Mouse (Mus musculus): ENCODE results near the gene Kras.
A peak's percentile ranks its signal among the peaks of the same experiment; 100 is the strongest.

Kras gene

DNA sequence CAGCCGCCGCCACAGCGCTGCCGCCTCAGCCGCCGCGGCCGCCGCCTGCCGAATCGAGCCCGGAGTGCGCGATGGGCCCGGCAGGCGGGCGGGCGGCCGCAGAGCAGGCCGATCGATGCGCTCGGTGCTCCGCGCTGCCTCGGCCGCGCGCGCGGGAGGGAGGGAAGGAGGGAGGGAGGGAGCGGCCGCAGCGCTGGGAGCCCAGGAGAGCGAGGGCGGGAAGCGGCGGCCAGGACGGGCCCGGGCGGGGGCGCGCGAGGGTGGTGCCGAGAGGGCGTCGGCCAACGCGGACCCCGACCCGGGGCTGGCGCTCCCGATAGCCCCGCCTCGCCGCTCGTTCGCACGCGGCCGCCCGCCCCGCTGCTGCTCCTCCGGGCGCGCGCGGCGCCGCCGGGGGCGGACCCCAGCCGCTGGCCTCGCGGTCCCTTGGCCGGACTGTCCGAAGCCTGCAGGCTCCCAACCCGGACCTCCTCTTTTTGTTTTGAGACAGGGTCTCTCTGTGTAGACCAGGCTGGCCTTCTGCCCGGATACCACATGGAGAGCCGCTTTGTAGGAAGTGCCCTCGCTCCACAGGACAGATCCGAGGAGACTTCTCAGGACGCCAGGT lies at the start of gene Kras:
Gene Kras, minus strand, starts transcription at position 55 of the 607 bp plus-strand sequence.
- peak; percentile 96 for DNase-seq (ENCODE audit: low read depth, low spot score)

- DNase-seq (ENCODE audit: low read depth, low spot score) = no peak
Measured at GRCm38 (mm10) chr6:145297626-145298025, 47.6 kb upstream of the Kras start.

GRCm38 (mm10) chr6:145296979-145297378 lies 46.9 kb upstream of the Kras start:
- no peak for DNase-seq (ENCODE audit: low read depth, low spot score)

GRCm38 (mm10) chr6:145295171-145295570 lies 45.1 kb upstream of the Kras start:
- DNase-seq (ENCODE audit: low read depth, low spot score) = no peak

- DNase-seq (ENCODE audit: low read depth, low spot score) = no peak
Measured at GRCm38 (mm10) chr6:145293156-145293555, 43.1 kb upstream of the Kras start.

DNA sequence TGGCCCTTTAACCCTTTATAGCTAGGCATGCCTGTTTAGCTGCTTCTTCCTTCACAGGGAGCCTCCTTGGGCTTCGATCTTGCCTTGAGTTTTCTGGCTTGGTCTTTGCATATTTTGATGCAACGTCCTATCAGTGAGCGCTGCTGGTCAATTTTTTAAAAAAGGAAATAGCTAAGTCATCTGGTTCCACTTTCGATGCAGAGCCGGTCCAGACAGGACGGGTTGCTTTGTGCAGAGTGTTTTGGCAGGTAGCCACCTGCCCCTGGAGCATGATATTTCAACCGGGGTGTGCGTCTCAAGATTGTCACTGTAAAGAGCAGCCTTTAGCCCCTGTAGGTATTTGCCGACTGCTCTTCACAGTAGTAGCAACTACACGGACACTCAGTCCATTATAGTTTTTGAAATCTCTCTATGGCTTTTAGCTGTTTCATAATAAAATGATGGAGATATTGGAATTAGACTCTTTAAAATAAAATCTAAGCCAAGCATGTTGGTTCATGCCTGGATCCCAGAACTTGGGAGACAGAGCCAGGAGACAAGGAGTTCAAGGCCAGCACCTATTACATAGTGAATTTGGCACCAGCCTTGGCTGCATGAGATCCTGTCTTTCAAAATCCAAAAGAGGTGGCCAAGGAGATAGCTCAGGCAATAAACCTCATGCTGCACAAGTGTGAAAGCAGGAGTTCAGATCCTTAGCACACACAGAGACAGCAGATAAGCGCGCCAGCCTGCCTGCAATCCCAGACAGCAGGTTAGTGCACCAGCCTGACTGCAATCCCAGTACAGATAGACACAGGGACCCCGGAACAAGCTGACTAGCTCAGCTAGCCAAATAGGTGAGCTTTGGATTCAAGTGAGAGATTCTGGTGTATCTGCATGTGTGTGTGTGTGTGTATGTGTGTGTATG lies 41.6 kb upstream of the Kras start:
- no peak for DNase-seq (ENCODE audit: low read depth, low spot score)

DNA sequence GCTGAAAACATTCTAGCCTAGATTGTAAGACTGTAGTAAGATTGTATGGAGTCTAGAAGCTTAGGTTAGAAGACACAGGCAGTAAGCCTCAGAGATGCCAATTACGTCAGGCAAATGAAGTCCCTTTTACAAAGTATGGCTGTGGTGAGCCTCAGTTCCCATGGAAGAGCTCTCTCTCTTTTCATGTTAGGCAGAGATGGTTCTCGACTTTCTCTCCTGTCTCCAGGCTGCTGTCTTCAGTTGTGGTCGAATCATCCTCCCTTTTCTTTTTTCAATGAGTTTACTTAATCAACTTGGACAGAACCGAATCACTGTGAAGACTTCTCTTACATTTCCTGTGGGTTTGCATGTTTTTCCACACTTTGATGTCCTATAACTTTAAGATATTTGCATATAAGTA lies 35.6 kb upstream of the Kras start:
- DNase-seq (ENCODE audit: low read depth, low spot score) = no peak

DNA sequence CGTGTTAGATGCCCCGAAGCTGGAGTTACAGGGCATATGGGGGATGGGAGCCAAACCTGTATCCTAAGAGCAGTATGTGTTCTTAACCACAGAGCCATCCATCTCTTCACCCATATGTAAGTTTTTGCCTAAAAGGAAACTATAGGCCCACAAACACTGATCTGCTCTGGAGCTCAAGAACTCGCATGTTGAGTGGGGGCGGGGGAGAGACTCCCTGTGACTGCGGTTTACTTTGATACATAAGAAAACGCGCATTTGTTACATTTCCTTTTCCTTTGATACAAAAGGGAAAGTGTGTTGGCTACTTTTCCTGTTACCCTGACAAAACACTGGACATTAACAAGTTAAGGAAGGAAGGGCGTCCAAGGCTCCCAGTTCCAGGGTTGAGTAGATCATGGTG lies 34.2 kb upstream of the Kras start:
- no peak for DNase-seq (ENCODE audit: low read depth, low spot score)

- no peak for DNase-seq (ENCODE audit: low read depth, low spot score)
Measured at GRCm38 (mm10) chr6:145277138-145277763, 27.2 kb upstream of the Kras start.

GRCm38 (mm10) chr6:145276265-145276780 lies 26.3 kb upstream of the Kras start:
- DNase-seq (ENCODE audit: low read depth, low spot score) = peak; percentile 75

DNA sequence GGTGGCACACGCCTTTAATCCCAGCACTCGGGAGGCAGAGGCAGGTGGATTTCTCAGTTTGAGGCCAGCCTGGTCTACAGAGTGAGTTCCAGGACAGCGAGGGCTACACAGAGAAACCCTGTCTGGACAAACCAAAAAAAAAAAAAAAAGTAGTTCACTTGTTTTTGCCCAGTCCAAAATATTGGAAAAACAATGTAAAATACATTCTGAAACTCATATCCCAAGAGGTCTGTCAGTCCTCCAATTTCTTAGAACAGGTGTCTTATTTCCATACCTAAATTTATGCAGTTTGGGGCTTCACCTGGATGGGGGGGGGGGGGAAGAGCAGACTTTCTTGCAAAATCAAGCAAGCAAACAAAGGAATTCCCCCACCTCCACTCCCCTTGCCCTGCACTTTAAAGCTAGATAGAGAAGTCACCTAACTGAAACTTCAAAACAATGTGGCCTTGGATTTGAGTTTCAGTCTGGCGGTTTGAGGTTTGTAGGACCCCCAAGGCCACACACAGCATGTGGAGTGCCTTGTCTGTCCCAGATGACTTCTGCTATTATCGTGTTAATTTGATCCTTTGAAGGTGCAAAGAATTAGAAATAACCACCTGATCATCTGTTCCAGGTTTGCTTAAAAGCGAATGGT lies 25.7 kb upstream of the Kras start:
- DNase-seq (ENCODE audit: low read depth, low spot score) = no peak

DNA sequence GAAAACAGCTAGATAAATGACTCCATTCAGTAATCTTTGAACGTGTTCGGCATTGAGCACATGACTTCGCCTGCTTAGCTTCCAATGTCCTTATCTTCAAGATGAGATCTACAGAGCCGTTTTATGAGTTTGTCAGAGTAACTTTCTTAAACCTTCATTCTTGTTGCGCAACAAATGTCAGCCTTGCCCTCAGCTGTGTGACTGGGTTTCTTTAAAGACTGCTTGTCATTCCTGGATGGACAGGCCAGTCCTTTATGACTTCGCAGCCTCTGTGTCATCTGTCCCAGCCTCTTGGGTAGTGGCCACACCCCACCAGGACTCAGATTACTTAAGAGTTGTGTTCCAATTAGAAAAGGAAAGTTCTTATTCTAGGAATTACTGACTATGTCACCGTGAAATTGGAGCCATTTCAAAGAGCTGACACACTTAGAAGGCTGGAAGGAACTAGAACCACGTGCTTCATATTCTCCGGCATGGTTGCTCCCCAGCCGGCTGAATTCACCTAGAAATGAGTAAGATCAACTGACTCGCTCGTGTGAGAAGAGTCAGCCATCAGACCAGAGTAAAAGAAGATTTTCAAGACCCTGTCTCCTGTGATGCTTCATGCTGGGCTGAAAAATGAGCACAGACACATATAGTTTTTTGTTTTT lies 24.1 kb upstream of the Kras start:
- no peak for DNase-seq (ENCODE audit: low read depth, low spot score)

DNA sequence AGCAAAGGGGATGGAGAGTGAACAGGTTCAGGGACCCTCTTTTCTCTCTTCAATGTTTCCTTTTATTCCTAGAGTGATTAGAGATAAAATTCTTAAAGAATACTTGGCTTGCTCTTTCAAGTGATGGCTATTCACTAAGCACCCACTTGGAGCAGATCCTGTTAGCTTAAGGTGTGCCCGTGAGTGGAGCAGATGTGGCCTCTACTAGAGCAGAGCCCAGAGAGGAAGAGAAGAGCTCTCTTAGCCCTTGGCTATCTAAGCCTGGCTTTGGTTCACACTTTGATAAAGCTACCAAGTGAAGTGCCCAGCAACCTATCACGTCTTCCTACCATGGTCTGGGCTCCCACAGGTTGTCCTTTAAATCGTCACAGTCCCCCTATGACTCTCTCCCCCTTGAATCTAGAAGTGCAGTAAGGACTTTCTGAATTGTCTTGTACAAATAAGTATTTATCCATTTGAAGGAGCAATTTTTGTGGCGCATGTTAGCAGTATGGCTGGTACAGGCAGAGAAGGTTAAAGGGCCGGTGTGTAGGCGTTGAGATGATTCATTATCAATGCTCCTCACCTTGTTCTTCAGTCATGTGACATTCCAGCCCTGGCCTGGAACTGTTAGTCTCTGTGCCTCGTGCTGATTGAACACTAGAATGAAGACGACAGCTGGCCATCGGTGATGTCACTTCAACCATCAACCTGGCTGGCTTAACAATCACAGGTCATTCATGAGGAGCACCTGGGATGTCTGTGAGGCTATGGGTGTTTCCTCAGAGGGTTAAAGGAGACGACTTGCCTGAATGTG lies 22.3 kb upstream of the Kras start:
- no peak for DNase-seq (ENCODE audit: low read depth, low spot score)

DNA sequence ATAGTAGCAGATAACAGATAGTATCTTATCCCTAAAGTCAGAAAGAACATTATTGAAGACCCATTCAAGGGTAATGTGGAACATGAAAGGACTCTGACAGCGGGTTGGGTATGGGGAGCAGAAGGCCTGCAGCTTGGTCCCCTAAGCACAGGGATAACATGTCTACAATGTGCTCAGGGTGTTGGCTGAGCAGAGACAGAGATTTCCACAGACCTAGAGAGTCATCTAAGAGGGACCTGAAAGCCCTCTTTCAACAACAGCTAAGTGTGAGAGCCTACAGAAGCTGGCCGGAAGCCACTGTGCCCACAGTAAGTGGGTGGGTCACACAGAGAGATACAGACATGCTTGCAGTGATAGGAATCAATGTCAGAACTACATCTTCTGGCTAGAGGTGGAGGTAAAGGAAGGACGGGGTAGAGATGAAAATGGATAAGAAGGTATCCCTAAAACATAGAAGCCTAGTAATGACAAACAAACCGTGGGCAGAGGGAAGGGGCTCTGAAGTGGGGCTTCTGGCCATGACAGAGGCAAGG lies 19.3 kb upstream of the Kras start:
- DNase-seq (ENCODE audit: low read depth, low spot score) = no peak

- no peak for DNase-seq (ENCODE audit: low read depth, low spot score)
Measured at GRCm38 (mm10) chr6:145267692-145268091, 17.7 kb upstream of the Kras start.

DNA sequence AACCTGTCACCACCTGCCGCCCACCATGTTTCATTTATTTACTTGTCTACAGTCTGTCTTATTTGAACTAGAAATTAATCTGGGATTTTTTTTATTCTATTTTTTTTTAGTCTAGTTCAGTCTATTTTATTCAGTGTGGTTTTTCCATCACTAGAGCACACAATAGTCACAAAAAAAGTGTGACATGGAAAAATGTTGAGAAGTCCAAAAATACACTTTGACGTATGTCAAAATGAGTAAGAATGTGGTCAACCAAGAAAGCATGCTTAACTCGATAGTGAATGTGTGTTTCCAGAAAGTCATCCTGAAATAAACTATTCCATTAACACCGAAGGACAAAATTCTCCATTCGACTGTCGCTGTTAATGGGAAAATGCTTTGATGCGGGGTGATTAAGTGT lies 12.3 kb upstream of the Kras start:
- no peak for DNase-seq (ENCODE audit: low read depth, low spot score)

DNA sequence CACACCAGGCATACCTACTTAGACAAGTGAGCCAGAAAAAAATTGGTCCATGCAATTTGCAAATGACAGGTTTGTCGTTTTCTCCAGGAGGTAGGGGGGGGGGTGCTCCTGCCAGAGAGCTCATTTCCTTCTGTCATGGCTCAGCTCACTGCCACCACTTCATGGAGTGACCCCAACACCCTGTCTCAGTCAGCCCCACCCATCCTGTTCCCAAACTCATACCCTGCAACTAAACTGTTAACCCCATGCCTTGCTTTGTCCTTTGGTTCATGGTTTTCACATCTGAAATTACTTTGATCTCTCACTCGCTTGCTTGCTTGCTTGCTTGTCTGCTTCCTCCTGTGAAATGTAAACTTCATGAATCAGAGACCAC lies 6.6 kb upstream of the Kras start:
- no peak for DNase-seq (ENCODE audit: low read depth, low spot score)

- DNase-seq (ENCODE audit: low read depth, low spot score) = no peak
Measured at GRCm38 (mm10) chr6:145255952-145256700, 6.1 kb upstream of the Kras start.

- DNase-seq (ENCODE audit: low read depth, low spot score) = no peak
Measured at GRCm38 (mm10) chr6:145250820-145251219, 781 bp upstream of the Kras start.
